Mouse (Mus musculus) midbrain, embryonic 16.5 days (tissue): Measurements from ENCODE around the gene Slc2a12. TPM values are rescaled to one million over a fixed set of nuclear protein-coding genes. Genes with fewer than 3 reads are reported as not detected.
A peak's percentile ranks its signal among the peaks of the same experiment; 100 is the strongest.

Experiments
- ATAC-seq: fragments of 200-750 bp; cut with Nextera tagmentation; 2 replicates; pipeline ENCODE4 v1.8.0; 2017; ENCODE audit warnings: moderate TSS enrichment
- H3K27ac ChIP-seq: fragments of 300-500 bp; sonication (generic); 2 replicates; pipeline ENCODE4 v1.5.1; 2014; ENCODE audit warnings: mild to moderate bottlenecking, low read length, mixed read lengths
- H3K27me3 ChIP-seq: fragments of 300-500 bp; sonication (generic); 2 replicates; pipeline ENCODE4 v1.6.1; 2014; ENCODE audit warnings: low read depth, low read length, mixed read lengths; ENCODE audit not compliant: control insufficient read depth, insufficient read depth
- H3K36me3 ChIP-seq: fragments of 300-500 bp; sonication (generic); 2 replicates; pipeline ENCODE4 v1.6.1; 2014; ENCODE audit warnings: mild to moderate bottlenecking, low read length, moderate library complexity, mixed read lengths; ENCODE audit not compliant: control insufficient read depth, insufficient read depth
- H3K4me1 ChIP-seq: fragments of 300-500 bp; sonication (generic); 2 replicates; pipeline ENCODE4 v1.6.1; 2014; ENCODE audit warnings: mild to moderate bottlenecking, low read length, mixed read lengths; ENCODE audit not compliant: control insufficient read depth, insufficient read depth
- H3K4me2 ChIP-seq: fragments of 300-500 bp; sonication (generic); 2 replicates; pipeline ENCODE4 v1.6.1; 2014; ENCODE audit warnings: mild to moderate bottlenecking, low read length, mixed read lengths
- H3K4me3 ChIP-seq: fragments of 300-500 bp; sonication (generic); 2 replicates; pipeline ENCODE4 v1.5.1; 2014; ENCODE audit warnings: low read depth, mild to moderate bottlenecking, low read length, moderate library complexity, mixed read lengths
- H3K9ac ChIP-seq: fragments of 300-500 bp; sonication (generic); 2 replicates; pipeline ENCODE4 v1.6.1; 2014; ENCODE audit warnings: low read depth, low read length, mixed read lengths
- H3K9me3 ChIP-seq: fragments of 300-500 bp; sonication (generic); replicated peaks from 2 replicates; pipeline ENCODE4 v1.6.1; 2014; ENCODE audit warnings: mild to moderate bottlenecking, low read length, mixed read lengths; ENCODE audit not compliant: control insufficient read depth, poor library complexity, severe bottlenecking
- WGBS: fragments of 180-500 bp; shearing (Covaris S2); extraction: QIAGEN DNeasy Blood & Tissue Kit; methylation state at CpG from one replicate; pipeline ENCODE4 v1.1.7; 2014; 5-methylcytosine and 5-hydroxymethylcytosine counted together
- polyA plus RNA-seq: library from polyadenylated mRNA; unstranded; fragments of >200 nt; fragmentation: Nextera tagmentation; extraction: Ambion mirVana; gene quantifications from 2 replicates; pipeline ENCODE4 v1.2.1, GENCODE M21; 2015

Gene Slc2a12
- polyA plus RNA-seq, 1 experiment from 2014 or later = 5.3 TPM

- no peak for ATAC-seq
- WGBS = 81% methylated on average over 2 of the region's 2 CpGs
- Histone ChIP-seq H3K36me3 (no peaks in the 10 kb centered on the region), H3K4me1 (no peaks in the 10 kb centered on the region), H3K27ac (no peak overlapping the region), H3K4me3 (no peak overlapping the region), H3K4me2 (no peak overlapping the region), H3K9me3 (no peaks in the 10 kb centered on the region), H3K27me3 (no peaks in the 10 kb centered on the region), H3K9ac (no peak overlapping the region)
These were observed 68.1 kb downstream of the Slc2a12 start for GRCm38 (mm10) chr10:22712955-22713354.

- Histone ChIP-seq H3K9me3 (no peaks in the 10 kb centered on the region), H3K27me3 (no peaks in the 10 kb centered on the region), H3K4me3 (no peak overlapping the region), H3K4me2 (no peak overlapping the region), H3K9ac (no peak overlapping the region), H3K4me1 (no peaks in the 10 kb centered on the region; the same call in 1 of the 2 replicates), H3K27ac (no peak overlapping the region), H3K36me3 (no peaks in the 10 kb centered on the region)
- ATAC-seq = peak; percentile 47; the same call in 1 of the 2 replicates
- WGBS = 82% methylated on average over 4 of the region's 4 CpGs
These were observed 69.7 kb downstream of the Slc2a12 start for GRCm38 (mm10) chr10:22714520-22714919.

GRCm38 (mm10) chr10:22718475-22718874 is 73.7 kb downstream of the Slc2a12 start:
- Histone ChIP-seq H3K4me1 (no peaks in the 10 kb centered on the region; the same call in 1 of the 2 replicates), H3K4me2 (no peak overlapping the region), H3K36me3 (no peaks in the 10 kb centered on the region), H3K27ac (no peak overlapping the region), H3K27me3 (no peaks in the 10 kb centered on the region), H3K9ac (no peak overlapping the region), H3K4me3 (no peak overlapping the region), H3K9me3 (no peaks in the 10 kb centered on the region)
- no peak for ATAC-seq
- WGBS = 49% methylated on average over 4 of the region's 4 CpGs

- Histone ChIP-seq H3K9ac (no peak overlapping the region), H3K27ac (no peak overlapping the region), H3K27me3 (no peaks in the 10 kb centered on the region), H3K4me1 (no peaks in the 10 kb centered on the region; the same call in 1 of the 2 replicates), H3K9me3 (no peaks in the 10 kb centered on the region), H3K36me3 (no peaks in the 10 kb centered on the region), H3K4me3 (no peak overlapping the region), H3K4me2 (no peak overlapping the region)
- no peak for ATAC-seq
- 87% methylated on average over 5 of the region's 5 CpGs for WGBS
These were observed 76.1 kb downstream of the Slc2a12 start for GRCm38 (mm10) chr10:22720781-22721529.

GRCm38 (mm10) chr10:22725166-22725565 is 80.4 kb downstream of the Slc2a12 start:
- no peak overlapping the region for H3K9ac ChIP-seq
- H3K36me3 ChIP-seq = no peaks in the 10 kb centered on the region
- H3K27me3 ChIP-seq = no peaks in the 10 kb centered on the region
- no peak for ATAC-seq
- no peak overlapping the region for H3K4me2 ChIP-seq
- H3K4me3 ChIP-seq = no peak overlapping the region
- H3K4me1 ChIP-seq = peaks cover 33% of the 10 kb centered on the region
- H3K27ac ChIP-seq = no peak overlapping the region
- 73% methylated on average over 4 of the region's 4 CpGs for WGBS
- H3K9me3 ChIP-seq = no peaks in the 10 kb centered on the region

- WGBS = 52% methylated on average over 7 of the region's 7 CpGs
- no peak overlapping the region for H3K9ac ChIP-seq
These were observed 81.5 kb downstream of the Slc2a12 start for GRCm38 (mm10) chr10:22726295-22726694.

GRCm38 (mm10) chr10:22728257-22728656 is 83.4 kb downstream of the Slc2a12 start:
- H3K4me3 ChIP-seq = no peak overlapping the region
- H3K36me3 ChIP-seq = no peaks in the 10 kb centered on the region
- WGBS = 93% methylated on average over 1 of the region's 1 CpGs
- no peak overlapping the region for H3K27ac ChIP-seq
- no peak overlapping the region for H3K9ac ChIP-seq
- no peak for ATAC-seq
- H3K4me2 ChIP-seq = no peak overlapping the region
- no peaks in the 10 kb centered on the region for H3K9me3 ChIP-seq
- no peaks in the 10 kb centered on the region for H3K27me3 ChIP-seq
- H3K4me1 ChIP-seq = peaks cover 39% of the 10 kb centered on the region

More at GRCm38 (mm10) chr10:22726295-22726694, 81.5 kb downstream of the Slc2a12 start:
- no peaks in the 10 kb centered on the region for H3K9me3 ChIP-seq
- H3K36me3 ChIP-seq = no peaks in the 10 kb centered on the region
- no peak overlapping the region for H3K4me2 ChIP-seq
- H3K4me3 ChIP-seq = no peak overlapping the region
- H3K27ac ChIP-seq = no peak overlapping the region
- no peaks in the 10 kb centered on the region for H3K27me3 ChIP-seq
- ATAC-seq = no peak
- peaks cover 33% of the 10 kb centered on the region for H3K4me1 ChIP-seq

- H3K27me3 ChIP-seq = no peaks in the 10 kb centered on the region
- H3K36me3 ChIP-seq = no peaks in the 10 kb centered on the region
- H3K9me3 ChIP-seq = no peaks in the 10 kb centered on the region
- peak; percentile 81 for ATAC-seq
- under 1% methylated on average over 37 of the region's 39 CpGs for WGBS
- peaks cover 39% of the 10 kb centered on the region for H3K4me1 ChIP-seq
- H3K4me2 ChIP-seq = peak overlapping the region; percentile 68
- H3K4me3 ChIP-seq = peak overlapping the region; percentile 69
- H3K27ac ChIP-seq = peak overlapping the region; percentile 95
- peak overlapping the region; percentile 97 for H3K9ac ChIP-seq
These were observed 85.6 kb downstream of the Slc2a12 start for GRCm38 (mm10) chr10:22730266-22730991.

GRCm38 (mm10) chr10:22730992-22731271 is 86.1 kb downstream of the Slc2a12 start:
- WGBS = under 1% methylated on average over 29 of the region's 33 CpGs
- no peaks in the 10 kb centered on the region for H3K9me3 ChIP-seq
- H3K36me3 ChIP-seq = no peaks in the 10 kb centered on the region
- H3K4me3 ChIP-seq = peak overlapping the region; percentile 69
- ATAC-seq = no peak
- peak overlapping the region; percentile 97 for H3K9ac ChIP-seq
- peaks cover 39% of the 10 kb centered on the region for H3K4me1 ChIP-seq
- peak overlapping the region; percentile 68; the same call in 1 of the 2 replicates for H3K4me2 ChIP-seq
- peak overlapping the region; percentile 95 for H3K27ac ChIP-seq
- H3K27me3 ChIP-seq = no peaks in the 10 kb centered on the region
